Mouse (Mus musculus): Measurements from ENCODE around the gene Il1b. TPM values are rescaled to one million over a fixed set of nuclear protein-coding genes. Genes with fewer than 3 reads are reported as not detected.

Il1b gene
- polyA plus RNA-seq, 1 experiment = 5.8 TPM

- no peaks in the 10 kb centered on the region for H3K27me3 ChIP-seq (ENCODE audit: control insufficient read depth, insufficient read depth, low read length)
- no peak for TF ChIP-seq CTCF (IDR thresholded peaks at IDR 0.05; ENCODE audit: extremely low read depth, insufficient read depth, insufficient read length, insufficient replicate concordance)
- TF ChIP-seq POLR2A (IDR thresholded peaks at IDR 0.05; ENCODE audit: low read depth, low read length) = no peak
These were observed 19.2 kb upstream of the Il1b start for GRCm38 (mm10) chr2:129390161-129390560.

GRCm38 (mm10) chr2:129389323-129389722, 18.4 kb upstream of the Il1b start:
- DNase-seq (ENCODE audit: low read depth in 1 of 2, low spot score in 2 of 2) = no peak
- TF ChIP-seq CTCF (IDR thresholded peaks at IDR 0.05; ENCODE audit: extremely low read depth, insufficient read depth, insufficient read length, insufficient replicate concordance) (no peak), POLR2A (IDR thresholded peaks at IDR 0.05; ENCODE audit: low read depth, low read length) (no peak)
- H3K4me3 ChIP-seq (ENCODE audit: extremely low read depth, insufficient read depth, insufficient read length) = no peak overlapping the region
- H3K4me1 ChIP-seq (ENCODE audit: control insufficient read depth, insufficient read depth, insufficient read length) = peaks cover 3% of the 10 kb centered on the region; the same call in 1 of the 2 replicates
- H3K27me3 ChIP-seq (ENCODE audit: control insufficient read depth, insufficient read depth, low read length) = no peaks in the 10 kb centered on the region
- 60% methylated on average over 2 of the region's 2 CpGs for WGBS
- H3K36me3 ChIP-seq (ENCODE audit: control insufficient read depth, insufficient read depth, low read length) = no peaks in the 10 kb centered on the region
- H3K27ac ChIP-seq (ENCODE audit: insufficient read depth, low read length) = no peak overlapping the region

More at GRCm38 (mm10) chr2:129390161-129390560, 19.2 kb upstream of the Il1b start:
- 89% methylated on average over 5 of the region's 5 CpGs for WGBS
- no peak overlapping the region for H3K4me3 ChIP-seq (ENCODE audit: extremely low read depth, insufficient read depth, insufficient read length)
- H3K4me1 ChIP-seq (ENCODE audit: control insufficient read depth, insufficient read depth, insufficient read length) = peaks cover under 1% of the 10 kb centered on the region; the same call in 1 of the 2 replicates
- H3K36me3 ChIP-seq (ENCODE audit: control insufficient read depth, insufficient read depth, low read length) = no peaks in the 10 kb centered on the region
- no peak for DNase-seq (ENCODE audit: low read depth in 1 of 2, low spot score in 2 of 2)
- no peak overlapping the region for H3K27ac ChIP-seq (ENCODE audit: insufficient read depth, low read length)

- H3K4me1 ChIP-seq (ENCODE audit: control insufficient read depth, insufficient read depth, insufficient read length) = peaks cover 3% of the 10 kb centered on the region
- 0 out of 2 replicates have a peak overlapping the region, but pooled peaks have one; percentile 19 for H3K27ac ChIP-seq (ENCODE audit: insufficient read depth, low read length)
- DNase-seq (ENCODE audit: low read depth in 1 of 2, low spot score in 2 of 2) = peak; percentile 38 to 55
- no peak overlapping the region for H3K4me3 ChIP-seq (ENCODE audit: extremely low read depth, insufficient read depth, insufficient read length)
- H3K36me3 ChIP-seq (ENCODE audit: control insufficient read depth, insufficient read depth, low read length) = no peaks in the 10 kb centered on the region
- 28% methylated on average over 3 of the region's 3 CpGs for WGBS
- no peaks in the 10 kb centered on the region for H3K27me3 ChIP-seq (ENCODE audit: control insufficient read depth, insufficient read depth, low read length)
- TF ChIP-seq CTCF (IDR thresholded peaks at IDR 0.05; ENCODE audit: extremely low read depth, insufficient read depth, insufficient read length, insufficient replicate concordance) (no peak), POLR2A (IDR thresholded peaks at IDR 0.05; ENCODE audit: low read depth, low read length) (no peak)
These were observed 14.4 kb upstream of the Il1b start for GRCm38 (mm10) chr2:129385331-129385730.

- DNase-seq (ENCODE audit: low read depth in 1 of 2, low spot score in 2 of 2) = no peak
- H3K4me1 ChIP-seq (ENCODE audit: control insufficient read depth, insufficient read depth, insufficient read length) = peaks cover 3% of the 10 kb centered on the region
- H3K36me3 ChIP-seq (ENCODE audit: control insufficient read depth, insufficient read depth, low read length) = no peaks in the 10 kb centered on the region
- 85% methylated on average over 8 of the region's 8 CpGs for WGBS
- no peak overlapping the region for H3K4me3 ChIP-seq (ENCODE audit: extremely low read depth, insufficient read depth, insufficient read length)
- H3K27me3 ChIP-seq (ENCODE audit: control insufficient read depth, insufficient read depth, low read length) = no peaks in the 10 kb centered on the region
- H3K27ac ChIP-seq (ENCODE audit: insufficient read depth, low read length) = no peak overlapping the region
- TF ChIP-seq POLR2A (IDR thresholded peaks at IDR 0.05; ENCODE audit: low read depth, low read length) (no peak), CTCF (IDR thresholded peaks at IDR 0.05; ENCODE audit: extremely low read depth, insufficient read depth, insufficient read length, insufficient replicate concordance) (no peak)
These were observed 13.3 kb upstream of the Il1b start for GRCm38 (mm10) chr2:129384272-129384660.

- Histone ChIP-seq H3K4me1 (ENCODE audit: control insufficient read depth, insufficient read depth, insufficient read length) (peaks cover 5% of the 10 kb centered on the region), H3K4me3 (ENCODE audit: extremely low read depth, insufficient read depth, insufficient read length) (no peak overlapping the region), H3K27me3 (ENCODE audit: control insufficient read depth, insufficient read depth, low read length) (no peaks in the 10 kb centered on the region), H3K27ac (ENCODE audit: insufficient read depth, low read length) (no peak overlapping the region), H3K36me3 (ENCODE audit: control insufficient read depth, insufficient read depth, low read length) (no peaks in the 10 kb centered on the region)
- DNase-seq (ENCODE audit: low read depth in 1 of 2, low spot score in 2 of 2) = no peak
- 87% methylated on average over 8 of the region's 8 CpGs for WGBS
- TF ChIP-seq CTCF (IDR thresholded peaks at IDR 0.05; ENCODE audit: extremely low read depth, insufficient read depth, insufficient read length, insufficient replicate concordance) = no peak
- no peak for TF ChIP-seq POLR2A (IDR thresholded peaks at IDR 0.05; ENCODE audit: low read depth, low read length)
These were observed 12.8 kb upstream of the Il1b start for GRCm38 (mm10) chr2:129383512-129384271.

GRCm38 (mm10) chr2:129380746-129381474, 10.0 kb upstream of the Il1b start:
- H3K4me3 ChIP-seq (ENCODE audit: extremely low read depth, insufficient read depth, insufficient read length) = no peak overlapping the region

More at GRCm38 (mm10) chr2:129380746-129381474, 10.0 kb upstream of the Il1b start:
- Histone ChIP-seq H3K4me1 (ENCODE audit: control insufficient read depth, insufficient read depth, insufficient read length) (peaks cover 5% of the 10 kb centered on the region), H3K27me3 (ENCODE audit: control insufficient read depth, insufficient read depth, low read length) (no peaks in the 10 kb centered on the region), H3K36me3 (ENCODE audit: control insufficient read depth, insufficient read depth, low read length) (no peaks in the 10 kb centered on the region), H3K27ac (ENCODE audit: insufficient read depth, low read length) (peak overlapping the region; percentile 51; the same call in 1 of the 2 replicates)
- no peak for TF ChIP-seq CTCF (IDR thresholded peaks at IDR 0.05; ENCODE audit: extremely low read depth, insufficient read depth, insufficient read length, insufficient replicate concordance)
- TF ChIP-seq POLR2A (IDR thresholded peaks at IDR 0.05; ENCODE audit: low read depth, low read length) = no peak
- DNase-seq (ENCODE audit: low read depth in 1 of 2, low spot score in 2 of 2) = peak in 1 of 2 experiments; percentile 27
- WGBS = 52% methylated on average over 5 of the region's 5 CpGs
